Mouse (Mus musculus): ENCODE results near the gene Cacna1d.

- TF ChIP-seq CTCF (IDR thresholded peaks at IDR 0.05; ENCODE audit: low read depth) (no peak), EP300 (IDR thresholded peaks at IDR 0.05; ENCODE audit: low read depth) (no peak)
These were observed 283.1 kb downstream of the Cacna1d start for GRCm38 (mm10) chr14:30208156-30208555.

All from liver, postnatal 0 days (tissue).